In genomic region chr14:14804518-14805212, GRCm38 (mm10) we compare ENCODE assay signal across 13 mouse cellular contexts. TPM values are rescaled to one million over a fixed set of nuclear protein-coding genes. Genes with fewer than 3 reads are reported as not detected.
DNase-seq lines count a peak whose midpoint lies in the region; ATAC-seq and TF ChIP-seq lines count a peak whose summit lies in the region.
"Had no signal": no experiment of that assay in that cellular context is flagged by ENCODE, and none has a peak within 500 bp of the region (broad histone marks: within the 10 kb centered on the region; RNA-seq: fewer than 3 reads in every experiment).

No protein-coding gene starts in this region.

- no peak for DNase-seq in forebrain, embryonic 11.5 days (ENCODE audit: low spot score)
- DNase-seq in forebrain, embryonic 10.5 days (ENCODE audit: extremely low spot score, low spot score) = no peak
- DNase-seq in testis, postnatal 14 days (ENCODE audit: low spot score) = no peak
- DNase-seq in adrenal gland, postnatal 36 days = no peak
- no peak for DNase-seq in embryo, embryonic 10.5 days (ENCODE audit: low spot score)
- DNase-seq in spleen, postnatal 36 days (ENCODE audit: low spot score in 2 of 2) = no peak
- DNase-seq: adrenal gland, postnatal 10 days; cerebellum, adult 18-20 months; gastrocnemius, postnatal 25 days; lung, postnatal 10 days; thymus, postnatal 36 days had no signal

- 70% methylated on average over 5 of the region's 5 CpGs for whole genome bisulfite sequencing in forebrain, embryonic 11.5 days
- 76% methylated on average over 5 of the region's 5 CpGs for WGBS in forebrain, embryonic 10.5 days

- H3K9ac ChIP-seq in forebrain, embryonic 11.5 days (ENCODE audit: low read length) = no peak overlapping the region

- TF ChIP-seq CTCF in testis, adult 2 months (IDR thresholded peaks at IDR 0.05; ENCODE audit: control insufficient read depth, insufficient read depth, insufficient replicate concordance, low read depth, low read length) = no peak

- TF ChIP-seq POLR2A in testis, adult 2 months (IDR thresholded peaks at IDR 0.05; ENCODE audit: control insufficient read depth, low read depth, low read length) = no peak

- no peaks in the 10 kb centered on the region for H3K27me3 ChIP-seq in forebrain, embryonic 11.5 days (ENCODE audit: control insufficient read depth, insufficient read depth, low read length)
- H3K27me3 ChIP-seq in forebrain, embryonic 10.5 days (ENCODE audit: poor library complexity, severe bottlenecking) = no peaks in the 10 kb centered on the region
- H3K27me3 ChIP-seq in testis, adult 2 months (ENCODE audit: control insufficient read depth, insufficient read depth, low read length) = no peaks in the 10 kb centered on the region

- no peak overlapping the region for H3K4me3 ChIP-seq in forebrain, embryonic 11.5 days (ENCODE audit: low read depth, low read length)
- no peak overlapping the region for H3K4me3 ChIP-seq in forebrain, embryonic 10.5 days
- peak overlapping the region; percentile 83 for H3K4me3 ChIP-seq in testis, adult 2 months (ENCODE audit: control insufficient read depth, low read depth, low read length)

- no peak overlapping the region for H3K27ac ChIP-seq in forebrain, embryonic 11.5 days (ENCODE audit: low read depth, low read length)
- no peak overlapping the region for H3K27ac ChIP-seq in forebrain, embryonic 10.5 days
- H3K27ac ChIP-seq in testis, adult 2 months (ENCODE audit: control insufficient read depth, insufficient read depth, low read depth, low read length) = no peak overlapping the region

- ATAC-seq in forebrain, embryonic 11.5 days (replicated peaks; ENCODE audit: low FRiP score) = peak; percentile 7; the same call in 1 of the 2 replicates
- ATAC-seq in megakaryocyte progenitor cell, adult 5-6 weeks (replicated peaks; ENCODE audit: poor library complexity) = peak; percentile 70

- H3K4me1 ChIP-seq in forebrain, embryonic 11.5 days (replicated peaks; ENCODE audit: control insufficient read depth, insufficient read depth, low read length) = no peaks in the 10 kb centered on the region
- peaks cover 7% of the 10 kb centered on the region for H3K4me1 ChIP-seq in forebrain, embryonic 10.5 days
- no peaks in the 10 kb centered on the region; the same call in 1 of the 2 replicates for H3K4me1 ChIP-seq in testis, adult 2 months (ENCODE audit: control insufficient read depth, insufficient read depth, low read length)

- H3K36me3 ChIP-seq in forebrain, embryonic 11.5 days (ENCODE audit: control insufficient read depth, insufficient read depth, low read length) = peaks cover 3% of the 10 kb centered on the region; the same call in 1 of the 2 replicates
- peaks cover 13% of the 10 kb centered on the region for H3K36me3 ChIP-seq in forebrain, embryonic 10.5 days (replicated peaks)
- no peaks in the 10 kb centered on the region for H3K36me3 ChIP-seq in testis, adult 2 months (ENCODE audit: control insufficient read depth, insufficient read depth, low read length)

- no peaks in the 10 kb centered on the region for H3K9me3 ChIP-seq in forebrain, embryonic 11.5 days (ENCODE audit: control insufficient read depth, low read length)
- no peaks in the 10 kb centered on the region for H3K9me3 ChIP-seq in forebrain, embryonic 10.5 days

- no peak overlapping the region for H3K4me2 ChIP-seq in forebrain, embryonic 11.5 days (ENCODE audit: low read depth, low read length, severe bottlenecking)

RNA-seq across cellular contexts. Expression of gene Nek10, which starts 1.4 kb away (rescaled TPM):
- polyA plus RNA-seq in forebrain, embryonic 11.5 days (2014; fragmentation: Nextera tagmentation; extraction: Ambion mirVana) = 0.03 TPM in 1 of 2 replicates, not detected in the other
- polyA plus RNA-seq in forebrain, embryonic 10.5 days (2016; fragmentation: Nextera tagmentation; extraction: Ambion mirVana) = 0.05 TPM in 1 of 2 replicates, not detected in the other
- polyA plus RNA-seq in testis, adult 2 months (2012; rRNA removed) = 1.8 and 2.2 TPM in 2 replicates
- total RNA-seq in megakaryocyte progenitor cell, adult 5-6 weeks (2015) = 0.37 TPM in 1 of 2 replicates, not detected in the other
- 0.07 TPM in 1 of 2 replicates, not detected in the other for total RNA-seq in megakaryocyte progenitor cell, adult 5-6 weeks (2017)
- total RNA-seq in adrenal gland, postnatal 36 days (2021) = under 1 TPM; 0.10 to 0.13 TPM
